8 mouse cellular contexts compared by ENCODE assay signal in the genomic region with DNA sequence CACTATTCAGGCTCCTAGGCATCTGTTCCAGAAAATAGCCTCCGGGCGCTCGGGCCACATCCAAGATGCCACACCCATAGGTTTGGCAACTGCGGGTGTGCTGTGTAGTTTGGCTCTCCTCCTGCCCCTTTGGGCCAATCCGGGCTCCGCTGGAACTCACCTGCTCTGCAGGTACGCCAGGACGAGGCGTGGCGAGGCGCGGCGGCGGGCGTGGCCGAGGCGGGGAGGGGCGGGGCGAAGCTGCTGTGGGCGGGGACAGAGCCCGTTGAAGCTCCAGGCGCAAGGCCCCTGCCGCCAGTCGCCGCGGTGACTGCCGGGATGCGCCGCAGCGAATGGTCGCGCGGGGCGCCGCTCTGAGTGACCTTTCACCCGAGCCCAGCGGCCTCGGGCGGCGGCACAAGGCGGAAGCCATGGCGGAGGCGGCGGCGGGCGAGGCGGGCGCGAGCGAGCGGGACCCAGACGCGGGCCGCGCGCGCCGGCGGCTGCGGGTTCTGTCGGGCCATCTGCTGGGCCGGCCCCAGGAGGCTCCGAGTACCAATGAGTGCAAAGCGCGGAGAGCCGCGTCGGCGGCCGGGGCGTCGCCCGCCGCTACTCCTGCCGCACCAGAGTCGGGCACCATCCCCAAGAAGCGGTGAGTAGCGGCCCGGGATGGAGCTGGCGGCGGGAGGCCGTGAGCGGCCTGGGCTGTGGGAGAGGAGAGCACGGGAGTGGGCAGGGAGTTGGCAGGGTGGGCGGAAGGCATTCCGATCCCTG. TPM values are rescaled to one million over a fixed set of nuclear protein-coding genes. Genes with fewer than 3 reads are reported as not detected.
DNase-seq lines count a peak whose midpoint lies in the region; ATAC-seq and TF ChIP-seq lines count a peak whose summit lies in the region.

A gene (plus strand): TSS at position 297 of the 753 bp plus-strand sequence.

- intact Hi-C loops in heart, postnatal 25 days (cut with DNase I): loop anchor here (5.0 kb wide), 1 partner anchor 45 kb away; no protein-coding TSS in a partner anchor

- TF ChIP-seq POLR2A in ES-Bruce4 (IDR thresholded peaks at IDR 0.05; ENCODE audit: insufficient read depth, low read length): no peak
- peak; percentile 68; the same call in 1 of the 2 replicates for TF ChIP-seq POLR2A in lung, adult 2 months (IDR thresholded peaks at IDR 0.05; ENCODE audit: borderline replicate concordance, extremely low read depth, low read depth, low read length)

- WGBS in forebrain, embryonic 14.5 days: under 1% methylated on average over 65 of the region's 86 CpGs
- WGBS in lung, adult 2 months: under 1% methylated on average over 83 of the region's 86 CpGs

- no peaks in the 10 kb centered on the region for H3K36me3 ChIP-seq in ES-Bruce4 (ENCODE audit: control insufficient read depth, insufficient read depth, low read length, poor library complexity, severe bottlenecking)
- no peaks in the 10 kb centered on the region for H3K36me3 ChIP-seq in forebrain, embryonic 14.5 days (ENCODE audit: control insufficient read depth, insufficient read depth, low read length)

- ATAC-seq in cerebellum, adult (ENCODE audit: insufficient number of reproducible peaks, low FRiP score, low TSS enrichment): peak; percentile 89
- ATAC-seq in forebrain, embryonic 14.5 days: peak; percentile 96
- ATAC-seq in neutrophil, adult 5-6 weeks (ENCODE audit: extremely low read depth, insufficient number of reproducible peaks, low FRiP score, poor library complexity, severe bottlenecking): peak; percentile 86

- peaks cover 2% of the 10 kb centered on the region for H3K4me1 ChIP-seq in ES-Bruce4 (ENCODE audit: control insufficient read depth, insufficient read depth, low read length)
- H3K4me1 ChIP-seq in forebrain, embryonic 14.5 days (ENCODE audit: control insufficient read depth, insufficient read depth, low read length): peaks cover 13% of the 10 kb centered on the region
- peaks cover 7% of the 10 kb centered on the region for H3K4me1 ChIP-seq in lung, adult 2 months (ENCODE audit: control insufficient read depth, insufficient read depth, low read length)

- no peaks in the 10 kb centered on the region for H3K27me3 ChIP-seq in ES-Bruce4 (ENCODE audit: control insufficient read depth, insufficient read depth, low read length, poor library complexity, severe bottlenecking)
- H3K27me3 ChIP-seq in forebrain, embryonic 14.5 days (replicated peaks; ENCODE audit: control insufficient read depth, insufficient read depth, low read length): no peaks in the 10 kb centered on the region

- peak within 1 kb of the TSS; percentile 95 for H3K4me3 ChIP-seq in ES-Bruce4 (ENCODE audit: low read depth, low read length)
- peak within 1 kb of the TSS; percentile 83 for H3K4me3 ChIP-seq in forebrain, embryonic 14.5 days (ENCODE audit: low read depth, low read length)
- peak within 1 kb of the TSS; percentile 75 for H3K4me3 ChIP-seq in lung, adult 2 months (replicated peaks; ENCODE audit: extremely low read depth, low read depth, low read length)

- H3K9me3 ChIP-seq in ES-Bruce4 (replicated peaks; ENCODE audit: control insufficient read depth, insufficient read depth, low read length, poor library complexity, severe bottlenecking): no peaks in the 10 kb centered on the region
- no peaks in the 10 kb centered on the region for H3K9me3 ChIP-seq in forebrain, embryonic 14.5 days (replicated peaks; ENCODE audit: control insufficient read depth, low read length)

- peak within 1 kb of the TSS; percentile 35 for H3K27ac ChIP-seq in ES-Bruce4 (ENCODE audit: insufficient read depth, low read length)
- peak within 1 kb of the TSS; percentile 78; the same call in 1 of the 2 replicates for H3K27ac ChIP-seq in forebrain, embryonic 14.5 days (ENCODE audit: low read depth, low read length)

- H3K9ac ChIP-seq in ES-Bruce4 (ENCODE audit: low read depth, poor library complexity, severe bottlenecking): peak within 1 kb of the TSS; percentile 90
- H3K9ac ChIP-seq in forebrain, embryonic 14.5 days (ENCODE audit: low read length): peak within 1 kb of the TSS; percentile 94

- peak within 1 kb of the TSS; percentile 74 for H3K4me2 ChIP-seq in forebrain, embryonic 14.5 days (ENCODE audit: low read length)

- DNase-seq in forebrain, embryonic 14.5 days (ENCODE audit: low spot score): peak; percentile 86
- DNase-seq in heart, postnatal 25 days (ENCODE audit: low spot score): peak; percentile 81
- peak; percentile 85 to 88 for DNase-seq in layer of hippocampus, adult 18-20 months (ENCODE audit: low spot score in 2 of 2)
- DNase-seq in lung, adult 2 months: peak; percentile 90
- DNase-seq in thymus, adult 18-20 months: peak; percentile 85 to 86

- peak; percentile 36; the same call in 1 of the 2 replicates for TF ChIP-seq EP300 in ES-Bruce4 (IDR thresholded peaks at IDR 0.05; ENCODE audit: insufficient read depth, low read depth, low read length)

- TF ChIP-seq CTCF in ES-Bruce4 (IDR thresholded peaks at IDR 0.05; ENCODE audit: low read depth, low read length): no peak
- TF ChIP-seq CTCF in lung, adult 2 months (IDR thresholded peaks at IDR 0.05; ENCODE audit: insufficient read depth, low read length): no peak

RNA-seq across cellular contexts. Expression of the gene that starts here (rescaled TPM):
- polyA plus RNA-seq in ES-Bruce4 (2011; ENCODE audit: insufficient read depth, insufficient read length, low read depth, missing spikeins): 99.7 and 130 TPM in 2 replicates
- polyA plus RNA-seq in forebrain, embryonic 14.5 days (2014; fragmentation: Nextera tagmentation; extraction: Ambion mirVana): 18.5 and 21.0 TPM in 2 replicates
- 10 to 100 TPM; 34.1 to 37.6 TPM for total RNA-seq in heart, postnatal 25 days (2021)
- total RNA-seq in layer of hippocampus, adult 18-20 months (2021): 10 to 100 TPM; 33.5 to 36.3 TPM
- polyA plus RNA-seq in lung, adult 2 months (2012; rRNA removed): 5.7 and 10.3 TPM in 2 replicates
- 42.1 and 46.0 TPM in 2 replicates for total RNA-seq in neutrophil, adult 5-6 weeks (2017)

Comparison
In these comparisons a context has a peak if more than half of its experiments do, and no peak if none do; other contexts are left out.
1. Peak in every context shown above with its lines: DNase-seq, ATAC-seq, H3K4me3 ChIP-seq and H3K27ac ChIP-seq.